Mouse (Mus musculus) brown adipose tissue, adult 24 weeks (tissue): Measurements from ENCODE around the gene Pdzd2. TPM values are rescaled to one million over a fixed set of nuclear protein-coding genes. Genes with fewer than 3 reads are reported as not detected.

ENCODE experiments used
- H3K27ac ChIP-seq: fragments of 200-500 bp; replicated peaks from 2 replicates; pipeline ENCODE4 v1.5.1; 2012; ENCODE audit warnings: low read depth, mild to moderate bottlenecking, low read length
- H3K4me1 ChIP-seq: fragments of 200-500 bp; 2 replicates; pipeline ENCODE4 v1.6.1; 2012; ENCODE audit warnings: low read length, mixed read lengths; ENCODE audit not compliant: control insufficient read depth, insufficient read depth, insufficient read length
- H3K4me3 ChIP-seq: fragments of 200-500 bp; 2 replicates; pipeline ENCODE4 v1.5.1; 2012; ENCODE audit warnings: low read depth, mild to moderate bottlenecking, low read length, moderate library complexity; ENCODE audit not compliant: insufficient read depth
- polyA plus RNA-seq: library from polyadenylated mRNA; stranded (reverse); fragments of >200 nt; gene quantifications from 2 replicates; pipeline ENCODE4 v1.2.4, GENCODE M21; 2012; ENCODE audit not compliant: missing spikeins, insufficient read depth, insufficient read length

The Pdzd2 gene
- polyA plus RNA-seq, 1 experiment, result 23.7 TPM

- no peak overlapping the region for H3K4me3 ChIP-seq
- H3K27ac ChIP-seq, result no peak overlapping the region
- H3K4me1 ChIP-seq, result peaks cover 2% of the 10 kb centered on the region; the same call in 1 of the 2 replicates
Observed at GRCm38 (mm10) chr15:12710036-12710435, 29.7 kb downstream of the Pdzd2 start.

- no peak overlapping the region for H3K27ac ChIP-seq
- no peaks in the 10 kb centered on the region for H3K4me1 ChIP-seq
- no peak overlapping the region for H3K4me3 ChIP-seq
Observed at GRCm38 (mm10) chr15:12708297-12708696, 31.4 kb downstream of the Pdzd2 start.

- no peaks in the 10 kb centered on the region for H3K4me1 ChIP-seq
- no peak overlapping the region for H3K27ac ChIP-seq
- no peak overlapping the region for H3K4me3 ChIP-seq
Observed at GRCm38 (mm10) chr15:12706902-12707301, 32.8 kb downstream of the Pdzd2 start.

- H3K4me1 ChIP-seq, result no peaks in the 10 kb centered on the region
- no peak overlapping the region for H3K4me3 ChIP-seq
- no peak overlapping the region for H3K27ac ChIP-seq
Observed at GRCm38 (mm10) chr15:12700367-12700766, 39.4 kb downstream of the Pdzd2 start.

GRCm38 (mm10) chr15:12697741-12698140 is 42.0 kb downstream of the Pdzd2 start:
- Histone ChIP-seq H3K4me1 (no peaks in the 10 kb centered on the region), H3K27ac (no peak overlapping the region), H3K4me3 (no peak overlapping the region)

- Histone ChIP-seq H3K27ac (no peak overlapping the region), H3K4me1 (no peaks in the 10 kb centered on the region), H3K4me3 (no peak overlapping the region)
Observed at GRCm38 (mm10) chr15:12696889-12697288, 42.8 kb downstream of the Pdzd2 start.

GRCm38 (mm10) chr15:12689716-12690381 is 49.9 kb downstream of the Pdzd2 start:
- Histone ChIP-seq H3K27ac (no peak overlapping the region), H3K4me1 (no peaks in the 10 kb centered on the region), H3K4me3 (no peak overlapping the region)

- Histone ChIP-seq H3K4me1 (no peaks in the 10 kb centered on the region), H3K4me3 (no peak overlapping the region), H3K27ac (no peak overlapping the region)
Observed at GRCm38 (mm10) chr15:12682549-12682948, 57.2 kb downstream of the Pdzd2 start.

- Histone ChIP-seq H3K27ac (no peak overlapping the region), H3K4me3 (no peak overlapping the region), H3K4me1 (no peaks in the 10 kb centered on the region)
Observed at GRCm38 (mm10) chr15:12681891-12682290, 57.8 kb downstream of the Pdzd2 start.

- H3K4me3 ChIP-seq, result no peak overlapping the region
- H3K27ac ChIP-seq, result no peak overlapping the region
Observed at GRCm38 (mm10) chr15:12680750-12681149, 59.0 kb downstream of the Pdzd2 start.

GRCm38 (mm10) chr15:12679996-12680395 is 59.7 kb downstream of the Pdzd2 start:
- no peak overlapping the region for H3K4me3 ChIP-seq
- H3K27ac ChIP-seq, result no peak overlapping the region
- H3K4me1 ChIP-seq, result no peaks in the 10 kb centered on the region

More at GRCm38 (mm10) chr15:12680750-12681149, 59.0 kb downstream of the Pdzd2 start:
- no peaks in the 10 kb centered on the region for H3K4me1 ChIP-seq

- Histone ChIP-seq H3K4me3 (no peak overlapping the region), H3K27ac (no peak overlapping the region), H3K4me1 (no peaks in the 10 kb centered on the region)
Observed at GRCm38 (mm10) chr15:12678540-12679112, 61.1 kb downstream of the Pdzd2 start.

- Histone ChIP-seq H3K4me1 (no peaks in the 10 kb centered on the region), H3K27ac (no peak overlapping the region), H3K4me3 (no peak overlapping the region)
Observed at GRCm38 (mm10) chr15:12675366-12675765, 64.4 kb downstream of the Pdzd2 start.

- Histone ChIP-seq H3K4me3 (no peak overlapping the region), H3K4me1 (no peaks in the 10 kb centered on the region), H3K27ac (no peak overlapping the region)
Observed at GRCm38 (mm10) chr15:12674026-12674425, 65.7 kb downstream of the Pdzd2 start.

GRCm38 (mm10) chr15:12667760-12668520 is 71.8 kb downstream of the Pdzd2 start:
- H3K4me3 ChIP-seq, result peak overlapping the region; percentile 63
- H3K4me1 ChIP-seq, result no peaks in the 10 kb centered on the region
- no peak overlapping the region for H3K27ac ChIP-seq
